Mouse (Mus musculus) layer of hippocampus, postnatal 10 days (tissue): ENCODE results near the gene Slc4a4. TPM values are rescaled to one million over a fixed set of nuclear protein-coding genes. Genes with fewer than 3 reads are reported as not detected.

Source experiments
- DNase-seq, 2 experiments: peaks; one replicate each; pipeline ENCODE4 v3.0.0; 2021; ENCODE audit warnings: low spot score in 2 of 2
- total RNA-seq, 2 experiments: library from RNA; stranded (reverse); gene quantifications; 2 replicates each; pipeline ENCODE4 v1.2.3; 2021

Slc4a4 gene
- total RNA-seq, 2 experiments from 2014 or later: 123 to 128 TPM

DNA sequence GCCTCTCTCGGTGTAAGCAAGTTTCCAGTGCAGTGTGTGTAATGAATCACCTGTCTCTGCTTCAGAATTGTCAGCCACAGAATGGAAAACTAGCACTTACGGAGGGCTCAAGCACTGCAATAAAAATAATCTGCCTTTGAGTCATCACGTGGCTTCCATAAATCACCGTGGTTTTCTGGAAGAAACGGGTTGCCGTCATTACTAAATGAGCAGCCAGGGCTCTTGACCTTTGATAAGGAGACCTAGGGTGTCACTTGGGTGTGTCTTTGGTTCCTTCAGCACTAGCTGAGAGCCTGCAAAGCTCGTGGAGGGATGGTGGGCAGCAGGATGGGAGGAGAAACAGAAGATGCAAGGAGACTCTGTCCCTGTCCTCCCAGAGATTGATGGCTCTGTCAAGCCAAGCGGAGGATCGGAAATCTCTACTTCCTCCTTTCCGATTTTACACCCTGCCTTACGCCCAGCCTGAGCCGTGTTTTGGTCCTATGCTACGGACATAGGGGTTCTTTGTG is 260.7 kb downstream of the Slc4a4 start:
- no peak for DNase-seq

DNA sequence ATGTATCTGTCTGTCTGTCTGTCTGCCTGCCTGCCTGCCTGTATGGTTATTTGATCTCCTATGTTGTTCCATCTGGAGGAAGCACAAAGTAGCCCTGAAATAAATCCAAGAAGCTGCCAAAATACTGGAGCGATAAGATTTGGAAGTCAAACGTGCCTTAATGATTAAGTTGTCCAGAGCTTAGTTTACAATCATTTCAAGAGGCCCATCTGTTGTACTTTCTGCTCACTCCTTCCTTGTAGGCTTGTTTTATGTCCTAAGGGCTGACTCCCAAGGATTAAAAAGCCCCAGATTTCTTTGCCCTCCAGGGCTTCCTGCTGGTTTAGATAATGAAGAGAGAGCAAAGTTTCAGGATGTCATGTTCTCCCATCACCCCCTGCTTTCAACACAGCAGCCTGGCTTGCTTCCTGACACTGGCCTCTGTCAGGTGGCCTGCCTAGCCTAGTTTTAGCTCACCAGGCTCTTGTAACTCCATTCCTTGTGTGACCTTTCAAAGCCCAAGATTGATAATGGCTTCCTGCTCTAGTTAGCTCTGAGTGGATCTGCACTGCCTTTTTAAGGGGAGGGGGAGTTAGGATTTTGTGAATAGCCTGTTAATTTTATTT is 262.9 kb downstream of the Slc4a4 start:
- DNase-seq: no peak

DNA sequence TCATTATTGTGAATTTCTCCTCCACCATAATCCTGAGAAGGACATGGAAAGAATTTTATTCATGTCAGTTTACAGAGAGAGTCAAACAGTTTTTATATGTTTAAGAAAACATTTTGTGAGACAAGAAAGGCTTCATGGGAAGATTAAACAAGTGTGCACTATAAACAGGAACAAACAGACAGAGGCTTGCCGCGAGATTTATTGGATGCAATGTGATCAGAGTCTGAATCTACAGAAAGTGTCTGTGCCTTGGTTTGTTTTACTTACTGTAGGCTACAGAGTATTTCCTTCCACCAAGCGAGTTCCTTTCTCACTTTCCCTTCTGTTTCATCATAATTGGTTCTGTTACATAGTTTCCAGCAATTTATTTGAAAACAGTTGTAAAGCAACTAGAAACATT is 264.5 kb downstream of the Slc4a4 start:
- DNase-seq: no peak

DNA sequence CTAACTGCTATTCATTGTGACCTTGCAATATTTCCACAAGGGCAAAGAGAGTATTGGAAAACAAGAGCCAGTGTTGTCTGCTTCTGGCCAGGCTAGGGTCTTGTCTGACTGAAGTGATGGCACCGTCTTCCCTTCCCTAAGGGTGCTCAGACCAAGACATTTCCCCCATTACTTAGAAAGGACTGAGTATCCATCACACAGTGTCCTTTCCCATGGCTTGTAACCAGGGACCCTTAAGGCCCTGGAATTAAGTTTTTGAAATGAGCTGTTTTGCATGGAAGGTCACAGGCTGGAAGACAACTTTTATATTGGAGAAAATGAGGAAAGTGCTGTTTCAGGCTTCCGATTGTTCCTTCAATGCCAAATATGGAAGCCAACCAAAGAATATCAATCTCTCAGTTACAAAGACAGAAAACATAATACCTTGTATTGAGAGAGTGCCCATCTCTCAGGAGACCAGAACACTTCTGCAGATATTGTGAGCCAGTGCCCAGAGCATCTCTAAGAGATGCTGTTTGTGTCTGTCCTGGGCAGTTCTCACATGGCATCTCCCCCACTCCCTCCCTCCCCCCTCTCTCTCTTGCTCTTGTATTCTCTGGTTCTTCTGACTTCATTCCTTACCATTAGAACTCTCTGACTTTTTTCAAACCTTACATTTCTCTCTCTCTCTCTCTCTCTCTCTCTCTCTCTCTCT is 284.6 kb downstream of the Slc4a4 start:
- no peak for DNase-seq

DNA sequence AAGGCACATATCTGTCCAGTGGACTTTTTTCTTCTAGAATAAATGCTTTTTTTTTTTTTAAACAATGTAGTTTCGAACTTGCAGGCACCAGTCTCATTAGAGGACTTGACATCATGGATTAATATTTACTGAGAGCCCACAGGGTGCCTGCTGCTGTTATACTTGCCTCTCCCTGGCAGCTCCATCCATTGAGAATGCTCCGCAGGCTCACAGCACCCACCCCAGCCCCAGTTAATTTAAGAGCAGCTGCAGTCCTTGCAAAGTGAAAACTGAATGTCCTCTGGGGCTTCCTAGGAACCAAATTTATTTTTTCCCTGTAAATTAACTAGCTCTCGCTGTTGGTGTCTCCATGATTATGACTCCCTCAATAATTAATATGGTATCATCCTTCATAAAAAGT is 303.4 kb downstream of the Slc4a4 start:
- DNase-seq: no peak

DNA sequence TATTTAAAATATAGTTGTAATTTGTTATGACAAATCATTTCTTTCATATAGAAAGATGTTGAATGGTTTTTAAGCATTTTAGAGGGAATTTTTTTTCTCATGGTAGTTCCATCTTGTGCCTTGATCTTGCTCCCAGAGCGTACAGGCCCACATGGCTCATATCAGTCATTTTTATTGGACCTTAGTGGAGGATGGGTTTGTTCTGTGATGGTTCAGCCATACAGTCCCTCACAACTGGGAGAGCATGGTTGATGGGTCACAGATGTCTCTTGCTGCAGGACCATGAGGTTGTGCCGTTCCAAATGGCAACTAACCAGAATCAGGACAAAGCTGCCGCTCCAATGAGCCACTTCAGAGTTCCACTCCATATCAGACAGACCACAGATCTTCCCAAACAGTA is 308.0 kb downstream of the Slc4a4 start:
- no peak for DNase-seq

DNA sequence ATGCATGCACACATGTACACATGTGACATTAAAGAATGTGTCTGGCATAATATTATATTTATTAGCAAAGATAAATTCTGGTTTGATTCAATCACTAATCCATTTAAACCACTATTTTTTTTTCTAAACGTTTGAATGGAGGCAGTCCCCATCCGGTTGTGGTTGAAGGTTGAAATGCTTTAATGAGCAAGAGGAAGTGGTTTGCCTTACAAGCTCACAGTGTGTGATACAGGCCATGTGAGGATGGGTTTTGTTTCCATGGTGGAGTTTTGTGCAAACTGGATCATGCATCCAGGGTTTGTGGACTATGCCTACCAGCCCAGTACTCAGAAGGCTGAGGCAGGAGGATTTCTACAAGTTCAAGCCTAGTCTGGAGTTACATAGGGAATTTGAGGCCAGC is 311.9 kb downstream of the Slc4a4 start:
- no peak for DNase-seq

DNA sequence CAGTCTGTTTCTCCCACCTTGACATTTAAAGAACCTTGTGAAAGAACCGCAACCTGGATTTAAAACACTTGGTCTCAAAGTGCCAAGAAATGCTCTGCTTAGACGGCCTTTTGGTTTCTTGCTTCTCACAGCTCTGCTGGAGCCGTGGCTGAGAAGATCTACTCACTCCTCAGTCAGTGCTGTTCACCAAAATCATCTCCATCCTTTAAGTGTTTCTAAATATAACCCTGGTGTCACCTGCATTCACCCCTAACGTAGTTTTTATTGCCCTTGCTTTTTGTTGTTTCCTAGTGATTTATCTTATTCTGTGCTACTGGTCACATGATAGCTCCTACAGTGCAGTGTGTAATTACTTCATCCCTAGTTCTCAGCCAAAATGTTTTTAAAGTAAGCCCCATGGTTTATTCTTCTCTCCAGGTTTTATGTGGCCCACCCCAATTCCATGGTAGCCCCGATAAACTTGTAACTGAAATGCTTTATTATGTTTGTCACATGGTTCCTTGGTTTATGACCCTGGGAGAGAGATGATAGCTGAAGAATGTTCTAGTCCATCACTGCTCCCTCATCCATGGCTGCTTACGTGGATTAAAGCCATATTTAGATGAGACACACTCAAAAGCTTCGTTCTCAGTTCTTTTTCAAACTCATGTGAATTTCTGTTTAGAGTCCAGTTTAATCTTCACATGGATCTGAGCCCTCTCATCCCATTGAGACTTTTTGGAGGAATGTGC is 323.5 kb downstream of the Slc4a4 start:
- DNase-seq: no peak

DNA sequence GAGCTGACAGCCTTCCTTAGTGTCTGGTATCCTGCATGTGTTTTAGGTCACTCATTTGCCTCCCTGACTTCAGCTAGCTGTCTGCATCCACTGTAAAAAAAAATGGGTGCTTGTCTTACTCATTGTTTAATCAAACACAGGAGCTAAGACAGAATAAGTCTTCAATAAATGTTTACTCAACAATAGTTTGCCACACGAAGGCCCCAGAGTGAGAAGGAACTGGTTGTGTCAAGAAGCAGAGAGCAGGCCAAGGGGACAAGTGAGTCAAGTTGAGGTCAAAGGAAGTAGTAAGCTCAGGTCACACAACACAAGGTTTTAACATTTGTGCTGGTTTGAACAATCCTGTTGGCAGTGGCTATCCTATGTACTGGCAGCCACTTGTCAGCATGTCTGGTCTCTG is 324.4 kb downstream of the Slc4a4 start:
- no peak for DNase-seq

DNA sequence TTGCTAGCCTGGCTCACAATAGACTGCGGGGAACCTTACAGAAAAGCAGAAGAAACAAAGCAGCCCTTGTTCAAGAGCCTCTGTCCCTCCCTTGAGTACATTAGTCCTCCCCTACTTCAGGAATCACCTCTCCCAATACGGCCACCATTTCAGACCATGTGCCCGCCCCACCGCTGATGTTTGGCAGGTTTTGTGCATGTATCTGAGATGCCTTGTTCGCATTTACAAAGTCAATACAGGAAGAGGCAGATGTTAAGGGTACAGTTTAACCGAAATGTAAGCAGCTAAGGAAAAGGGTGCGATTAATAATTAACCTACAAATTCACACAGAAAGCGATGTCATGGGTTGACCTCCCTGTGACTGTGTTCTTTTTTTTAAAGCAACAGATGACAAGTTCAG is 331.6 kb downstream of the Slc4a4 start:
- peak in 1 of 2 experiments; percentile 6 for DNase-seq

DNA sequence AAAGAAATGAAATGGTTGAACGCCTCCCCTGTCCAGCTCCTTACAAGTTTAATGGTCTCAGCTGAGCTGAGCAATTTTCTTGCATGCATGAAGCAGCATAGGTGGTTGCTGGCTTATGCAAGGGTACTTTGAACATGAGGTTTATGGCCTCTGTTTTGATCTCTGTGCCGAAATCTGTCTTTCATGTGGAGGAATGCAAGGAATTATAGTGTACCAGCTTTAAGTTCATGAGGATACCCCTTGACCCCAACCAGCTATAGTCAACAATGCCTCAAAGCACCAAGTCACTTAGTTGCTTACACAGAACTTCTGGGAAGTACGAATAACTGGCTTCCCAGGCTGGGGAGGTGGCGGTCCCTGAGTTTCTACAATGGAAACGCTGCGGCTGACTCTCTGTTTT is 332.1 kb downstream of the Slc4a4 start:
- no peak for DNase-seq

DNA sequence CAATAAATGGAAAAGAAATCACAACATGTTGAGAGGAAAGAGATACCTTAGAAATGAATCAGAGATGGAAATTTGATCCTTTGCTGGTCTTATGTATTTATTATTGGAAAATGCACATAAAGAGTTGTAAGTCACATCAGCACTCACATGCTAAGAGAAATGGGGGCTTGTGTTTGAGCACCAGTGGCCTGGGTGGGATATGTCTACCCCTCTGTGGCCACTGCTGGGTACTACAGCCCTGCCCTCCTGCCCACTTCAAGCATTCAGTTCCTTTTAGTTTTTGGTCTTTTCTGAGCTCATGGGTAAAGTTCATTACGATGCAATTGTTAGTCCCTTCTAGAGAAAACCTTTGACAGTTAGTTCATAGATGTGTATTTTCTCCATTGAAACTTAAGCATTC is 335.0 kb downstream of the Slc4a4 start:
- DNase-seq: peak; percentile 39 to 56

DNA sequence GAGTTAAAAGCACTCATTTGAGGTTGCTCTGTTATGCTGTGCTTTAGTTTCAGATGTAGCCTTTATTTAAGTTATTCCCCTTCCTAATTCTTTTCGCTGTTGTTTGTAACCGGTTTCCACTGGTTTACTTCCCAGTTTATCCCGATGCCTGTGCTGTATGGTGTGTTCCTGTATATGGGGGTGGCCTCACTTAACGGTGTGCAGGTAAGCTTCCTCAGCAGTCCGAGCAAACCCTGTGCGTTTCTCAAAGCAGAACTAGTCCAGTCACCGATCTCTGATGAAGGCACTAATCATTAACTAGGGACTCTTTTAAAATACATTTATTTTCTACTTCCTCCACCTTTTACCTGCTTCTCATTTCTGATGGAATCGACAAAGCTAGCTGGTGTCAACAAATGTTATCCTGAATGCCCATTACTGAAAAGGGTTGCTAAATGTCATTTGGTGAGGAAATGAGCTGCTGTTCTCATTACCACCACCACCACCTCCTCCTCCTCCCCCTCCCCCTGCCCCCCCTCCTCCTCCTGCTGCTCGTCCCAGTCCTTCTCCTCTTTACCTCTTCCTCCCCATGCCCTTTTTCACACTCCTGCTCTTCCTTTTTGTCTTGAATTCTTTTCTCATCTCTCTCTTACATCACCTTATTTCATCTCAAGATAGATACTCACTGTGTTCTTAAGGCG is 336.6 kb downstream of the Slc4a4 start:
- peak in 1 of 2 experiments; percentile 7 for DNase-seq

DNA sequence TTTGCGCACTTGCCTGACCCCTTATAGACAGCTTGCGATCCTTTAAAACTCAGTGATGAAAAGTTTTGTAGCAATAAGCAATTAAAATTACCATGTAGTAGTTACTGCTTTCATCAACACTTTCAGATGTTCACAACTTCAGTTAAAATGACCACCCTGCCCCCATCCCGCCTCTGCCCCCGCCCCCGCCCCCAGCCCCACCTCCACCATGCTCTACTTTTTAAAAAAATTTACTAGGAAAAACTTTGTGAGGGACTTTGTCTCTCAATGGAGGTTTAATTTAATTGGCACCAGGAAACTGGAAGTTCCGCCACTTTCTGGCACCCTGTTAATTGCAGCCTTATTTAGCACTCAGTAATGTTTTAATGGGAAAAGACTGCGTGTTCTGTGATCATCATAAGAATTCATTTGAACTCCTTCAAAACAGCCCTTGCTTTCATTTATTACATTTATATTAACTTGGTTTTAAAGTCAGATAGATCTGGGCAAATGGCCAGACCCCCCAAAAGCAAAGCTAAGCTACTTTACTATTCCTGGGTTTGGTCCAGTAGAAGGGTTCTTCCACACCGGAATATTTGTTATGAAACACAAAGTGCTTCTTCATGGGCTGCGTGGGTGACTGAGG is 337.2 kb downstream of the Slc4a4 start:
- DNase-seq: peak; percentile 8 to 16

DNA sequence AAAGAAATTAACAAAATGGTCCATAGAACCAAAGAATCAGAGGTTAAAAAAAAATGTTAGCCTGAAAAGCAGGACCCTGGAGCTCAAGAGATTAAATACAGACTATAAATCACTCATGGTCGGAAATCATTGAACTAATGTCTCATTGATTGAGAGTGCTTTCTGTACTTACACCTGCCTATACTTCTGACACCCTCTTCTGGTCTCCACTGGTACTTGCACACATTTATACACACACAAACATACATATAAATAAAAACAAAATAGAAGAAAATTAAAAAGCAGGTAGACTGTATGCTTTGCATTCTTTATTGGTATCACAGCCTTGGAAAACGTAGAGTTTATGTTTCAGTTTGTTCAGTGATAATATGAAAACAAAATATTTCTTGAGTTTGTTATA is 341.3 kb downstream of the Slc4a4 start:
- peak in 1 of 2 experiments; percentile 5 for DNase-seq

DNA sequence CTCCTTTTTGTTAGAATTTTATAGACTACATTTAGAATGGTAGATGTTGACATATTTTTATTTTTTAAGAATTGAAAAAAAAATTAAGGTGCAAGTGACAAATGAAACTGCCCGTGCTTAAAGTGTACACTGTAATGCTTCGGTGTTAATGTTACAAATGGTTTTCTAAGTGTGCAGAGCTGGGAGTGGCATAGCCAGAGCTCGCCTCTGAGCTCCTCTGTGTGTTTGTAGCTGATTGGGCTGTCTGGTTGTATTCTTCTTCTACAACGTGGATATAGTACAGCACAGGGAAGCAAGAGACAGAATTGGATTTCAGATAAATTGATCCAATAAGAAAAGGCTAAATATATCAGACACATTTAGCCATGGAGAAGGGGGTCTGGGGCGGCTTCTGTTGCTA is 343.0 kb downstream of the Slc4a4 start:
- no peak for DNase-seq

DNA sequence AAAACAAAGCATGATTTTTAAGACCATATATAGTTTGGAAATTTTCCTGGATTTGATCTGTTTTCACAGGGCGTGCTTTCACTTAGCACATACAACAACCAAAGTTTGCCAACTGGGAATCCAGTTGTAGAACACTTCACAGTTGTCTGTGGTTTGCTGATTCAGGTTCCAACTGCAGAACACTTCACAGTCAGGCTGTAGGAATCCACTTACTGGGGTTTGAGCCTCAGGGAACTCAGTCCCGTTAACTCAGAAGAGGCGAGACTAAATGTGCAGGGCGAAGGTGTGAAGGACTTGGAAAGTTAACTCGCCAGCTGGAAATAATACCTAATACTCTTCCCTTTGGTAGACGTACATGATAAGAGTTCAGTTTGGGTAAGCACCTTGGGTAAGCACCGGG is 345.7 kb downstream of the Slc4a4 start:
- DNase-seq: no peak

DNA sequence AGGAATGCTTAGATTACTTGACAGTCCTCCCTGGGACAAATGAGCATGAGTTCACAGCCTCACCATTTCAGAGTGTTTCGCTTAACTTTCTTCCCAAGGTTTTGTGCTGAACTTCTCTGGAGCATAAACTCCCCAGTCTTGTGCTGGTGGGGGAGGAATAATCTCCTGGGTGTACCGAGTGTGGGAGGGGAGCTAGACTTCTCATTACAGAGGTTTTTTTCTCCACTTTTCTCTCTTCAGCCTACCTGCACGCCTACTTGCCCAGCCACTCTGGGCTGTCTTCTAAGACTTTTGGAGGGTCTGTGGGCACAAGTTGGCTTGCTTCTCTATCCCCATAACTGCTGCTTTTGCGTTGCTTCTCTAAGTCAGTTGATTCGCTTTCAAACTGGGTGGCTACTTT is 365.2 kb downstream of the Slc4a4 start:
- DNase-seq: no peak

DNA sequence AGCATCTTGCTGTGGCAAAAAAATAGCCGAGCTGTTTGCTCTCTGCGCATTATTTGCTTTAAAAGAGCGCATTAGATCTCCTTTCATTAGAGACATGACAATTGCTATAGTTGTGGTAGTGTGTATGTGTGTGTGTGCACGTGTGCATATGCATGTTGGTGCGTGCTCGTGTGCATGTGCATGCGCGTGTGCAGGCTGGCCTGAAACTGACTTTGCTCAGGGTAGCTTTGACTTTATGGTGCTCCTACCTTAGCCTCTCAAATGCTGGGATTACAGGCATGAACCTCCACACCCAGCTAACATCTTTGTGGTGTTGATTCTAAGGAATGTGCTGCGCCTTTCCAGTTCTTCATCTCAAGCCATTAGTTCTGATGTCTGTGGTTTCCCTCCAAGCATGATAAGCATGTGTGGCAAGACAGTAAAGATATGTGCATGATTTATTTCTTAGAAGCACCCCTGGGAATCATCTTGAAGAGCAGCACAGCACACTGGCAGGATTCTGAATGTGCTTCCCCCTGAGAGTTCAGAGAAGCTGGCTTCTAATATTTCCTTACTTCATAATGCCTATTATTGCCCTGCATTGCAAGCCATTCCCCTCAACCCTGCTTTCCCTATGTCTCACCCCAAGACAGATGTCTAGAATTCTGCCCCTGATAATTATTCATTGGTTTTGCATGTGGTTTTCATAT is 373.3 kb downstream of the Slc4a4 start:
- no peak for DNase-seq

DNA sequence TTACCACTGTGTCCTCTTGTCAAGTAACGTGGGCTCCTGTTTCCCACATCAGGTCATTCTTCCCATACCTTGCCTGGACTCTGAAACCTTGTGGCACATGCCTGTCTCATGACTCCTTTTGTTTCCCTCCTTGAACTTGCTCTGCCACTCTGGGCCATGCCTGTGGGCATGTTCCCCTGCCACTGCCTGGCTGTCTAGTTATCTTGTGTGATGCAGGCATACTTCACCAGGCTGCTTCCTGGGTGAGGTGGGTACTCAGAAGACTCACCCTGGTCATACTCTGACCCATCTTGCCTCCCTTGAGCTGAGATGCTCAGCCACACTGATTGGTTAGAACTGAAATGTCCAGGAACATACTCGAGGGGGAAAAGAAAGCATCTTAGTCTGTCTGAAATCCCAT is 390.4 kb downstream of the Slc4a4 start:
- DNase-seq: no peak

DNA sequence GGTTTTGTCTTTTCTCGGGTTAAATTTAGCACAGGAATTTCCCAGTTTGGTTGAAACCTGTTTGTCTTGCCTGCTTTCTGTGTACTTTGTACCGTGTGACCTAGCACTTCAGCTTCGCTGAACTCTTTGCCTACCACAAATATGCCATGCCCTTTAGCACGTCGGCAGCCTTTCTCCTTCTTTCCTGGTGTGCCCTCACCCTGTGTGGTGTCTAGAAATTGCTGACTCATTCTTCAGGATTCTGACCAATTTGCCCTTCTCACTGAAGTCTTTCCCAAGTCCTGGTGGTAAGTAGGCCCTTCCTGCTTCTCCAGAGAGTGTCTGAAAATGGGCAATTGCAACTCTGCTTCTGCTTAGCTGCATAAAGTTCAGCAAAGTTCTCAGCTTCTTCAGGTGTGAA is 391.0 kb downstream of the Slc4a4 start:
- no peak for DNase-seq
